Mouse (Mus musculus) limb, embryonic 15.5 days (tissue): Measurements from ENCODE around the gene Ggt1. TPM values are rescaled to one million over a fixed set of nuclear protein-coding genes. Genes with fewer than 3 reads are reported as not detected.
A peak's percentile ranks its signal among the peaks of the same experiment; 100 is the strongest.
"Not testable (repeated sequence)": the region's sequence is repeated elsewhere in the genome, so short reads cannot be mapped to it uniquely, and the experiment has no call there.

ENCODE experiments used
- ATAC-seq: fragments of 200-750 bp; cut with Nextera tagmentation; 2 replicates; pipeline ENCODE4 v1.8.0; 2017; ENCODE audit warnings: low read depth, moderate TSS enrichment; ENCODE audit not compliant: insufficient number of reproducible peaks, low FRiP score, low TSS enrichment
- H3K27ac ChIP-seq: fragments of 300-500 bp; sonication (generic); 2 replicates; pipeline ENCODE4 v1.5.1; 2015; ENCODE audit warnings: moderate library complexity, mild to moderate bottlenecking, inconsistent platforms
- H3K27me3 ChIP-seq: fragments of 300-500 bp; sonication (generic); 2 replicates; pipeline ENCODE4 v1.6.1; 2015; ENCODE audit warnings: inconsistent platforms
- H3K36me3 ChIP-seq: fragments of 300-500 bp; sonication (generic); 2 replicates; pipeline ENCODE4 v1.6.1; 2015; ENCODE audit warnings: inconsistent platforms
- H3K4me1 ChIP-seq: fragments of 300-500 bp; sonication (generic); 2 replicates; pipeline ENCODE4 v1.6.1; 2015; ENCODE audit warnings: inconsistent platforms
- H3K4me2 ChIP-seq: fragments of 300-500 bp; sonication (generic); 2 replicates; pipeline ENCODE4 v1.6.1; 2015; ENCODE audit warnings: mild to moderate bottlenecking, inconsistent platforms
- H3K4me3 ChIP-seq: fragments of 300-500 bp; sonication (generic); 2 replicates; pipeline ENCODE4 v1.5.1; 2015; ENCODE audit warnings: mild to moderate bottlenecking, inconsistent platforms
- H3K9ac ChIP-seq: fragments of 300-500 bp; sonication (generic); 2 replicates; pipeline ENCODE4 v1.6.1; 2015; ENCODE audit warnings: inconsistent platforms
- H3K9me3 ChIP-seq: fragments of 300-500 bp; sonication (generic); 2 replicates; pipeline ENCODE4 v1.6.1; 2016; ENCODE audit warnings: inconsistent platforms
- WGBS: fragments of 180-500 bp; shearing (Covaris S2); methylation state at CpG from one replicate; pipeline ENCODE4 v1.1.7; 2015; 5-methylcytosine and 5-hydroxymethylcytosine counted together
- polyA plus RNA-seq: library from polyadenylated mRNA; unstranded; fragments of >200 nt; fragmentation: Nextera tagmentation; extraction: Ambion mirVana; gene quantifications from 2 replicates; pipeline ENCODE4 v1.2.1, GENCODE M21; 2015

The Ggt1 gene
- polyA plus RNA-seq, 1 experiment from 2014 or later = 0.93 TPM

- no peaks in the 10 kb centered on the region for H3K9me3 ChIP-seq
- no peaks in the 10 kb centered on the region for H3K36me3 ChIP-seq
- no peak overlapping the region for H3K4me2 ChIP-seq
- no peak overlapping the region for H3K4me3 ChIP-seq
- H3K4me1 ChIP-seq = peaks cover 2% of the 10 kb centered on the region; the same call in 1 of the 2 replicates
- H3K27ac ChIP-seq = no peak overlapping the region
- H3K27me3 ChIP-seq = peaks cover 11% of the 10 kb centered on the region
- 66% methylated on average over 7 of the region's 7 CpGs for WGBS
- no peak overlapping the region for H3K9ac ChIP-seq
- no peak for ATAC-seq
These were observed 4.5 kb downstream of the Ggt1 start for GRCm38 (mm10) chr10:75565906-75566305.

DNA sequence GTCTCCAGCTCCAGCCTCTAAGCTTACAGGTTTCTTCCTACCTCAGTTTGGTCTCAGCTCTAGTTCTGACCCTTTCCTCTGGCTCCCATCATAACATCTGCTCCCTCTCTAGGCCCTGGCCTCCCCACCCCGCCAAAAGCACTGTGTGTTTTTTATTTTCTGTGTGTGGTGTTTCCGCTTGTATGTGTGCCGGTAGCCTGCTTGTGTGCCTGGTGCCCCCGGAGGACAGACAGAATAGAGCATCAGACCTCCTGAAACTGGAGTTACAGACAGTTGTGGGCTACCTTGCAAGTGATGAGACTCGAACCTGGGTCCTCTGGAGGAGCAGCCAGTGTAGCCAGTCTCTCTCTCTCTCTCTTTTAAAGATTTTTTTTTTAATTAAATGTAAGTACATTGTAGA, 4.9 kb downstream of the Ggt1 start:
- Histone ChIP-seq H3K9me3 (no peaks in the 10 kb centered on the region), H3K36me3 (no peaks in the 10 kb centered on the region), H3K27me3 (peaks cover 7% of the 10 kb centered on the region), H3K4me2 (no peak overlapping the region), H3K9ac (no peak overlapping the region), H3K27ac (no peak overlapping the region), H3K4me3 (no peak overlapping the region), H3K4me1 (peaks cover 2% of the 10 kb centered on the region; the same call in 1 of the 2 replicates)
- 77% methylated on average over 5 of the region's 5 CpGs for WGBS
- ATAC-seq = no peak

DNA sequence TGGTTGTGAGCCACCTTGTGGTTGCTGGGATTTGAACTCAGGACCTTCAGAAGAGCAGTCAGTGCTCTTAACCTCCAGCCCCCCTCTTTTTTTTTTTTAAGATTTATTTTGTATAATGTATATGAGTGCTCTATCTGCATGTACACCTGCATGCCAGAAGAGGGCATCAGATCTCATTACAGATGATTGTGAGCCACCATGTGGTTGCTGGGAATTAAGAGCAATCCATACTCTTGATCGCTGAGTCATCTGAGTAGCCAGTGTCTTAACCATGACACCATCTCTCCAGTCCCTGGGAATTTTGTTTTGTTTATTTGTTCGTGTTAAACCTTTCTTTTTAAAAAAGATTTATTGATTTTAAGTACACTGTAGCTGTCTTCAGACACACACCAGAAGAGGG, 5.4 kb downstream of the Ggt1 start:
- H3K4me2 ChIP-seq, H3K4me3 ChIP-seq, H3K9me3 ChIP-seq, H3K36me3 ChIP-seq, H3K4me1 ChIP-seq, H3K27me3 ChIP-seq, ATAC-seq, H3K9ac ChIP-seq, H3K27ac ChIP-seq: not testable (repeated sequence)
- 85% methylated on average over 2 of the region's 2 CpGs for WGBS

GRCm38 (mm10) chr10:75568029-75568428, 6.6 kb downstream of the Ggt1 start:
- no peak overlapping the region for H3K4me3 ChIP-seq
- no peak overlapping the region for H3K27ac ChIP-seq
- no peaks in the 10 kb centered on the region for H3K9me3 ChIP-seq
- no peak for ATAC-seq
- H3K4me1 ChIP-seq = peaks cover 2% of the 10 kb centered on the region; the same call in 1 of the 2 replicates
- 40% methylated on average over 5 of the region's 5 CpGs for WGBS
- H3K27me3 ChIP-seq = no peaks in the 10 kb centered on the region
- H3K36me3 ChIP-seq = no peaks in the 10 kb centered on the region
- H3K4me2 ChIP-seq = no peak overlapping the region
- no peak overlapping the region for H3K9ac ChIP-seq

DNA sequence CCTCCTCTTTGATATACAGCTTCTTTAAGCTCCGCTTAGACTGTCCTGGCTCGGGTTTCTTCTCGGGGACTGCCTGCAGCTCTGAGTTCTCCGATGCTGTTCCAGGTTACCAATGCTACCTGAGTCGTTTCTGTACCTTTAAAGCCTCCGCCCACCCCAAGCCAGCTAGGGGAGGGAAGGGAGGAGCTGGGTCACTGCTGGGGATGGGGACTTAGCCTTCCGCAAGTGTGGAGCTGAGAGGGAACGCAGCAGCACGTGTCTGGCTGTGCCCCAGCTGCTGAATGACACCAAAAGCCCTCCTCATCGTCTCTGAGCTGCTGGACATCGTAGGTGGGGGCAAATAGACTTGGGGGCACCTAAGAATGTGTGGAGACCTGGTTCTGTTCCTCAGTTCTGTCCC, 7.0 kb downstream of the Ggt1 start:
- no peak for ATAC-seq
- Histone ChIP-seq H3K9ac (no peak overlapping the region), H3K27me3 (no peaks in the 10 kb centered on the region), H3K27ac (no peak overlapping the region), H3K4me1 (peaks cover 2% of the 10 kb centered on the region; the same call in 1 of the 2 replicates), H3K9me3 (no peaks in the 10 kb centered on the region), H3K4me2 (no peak overlapping the region), H3K36me3 (no peaks in the 10 kb centered on the region), H3K4me3 (no peak overlapping the region)
- WGBS = 6% methylated on average over 11 of the region's 11 CpGs

DNA sequence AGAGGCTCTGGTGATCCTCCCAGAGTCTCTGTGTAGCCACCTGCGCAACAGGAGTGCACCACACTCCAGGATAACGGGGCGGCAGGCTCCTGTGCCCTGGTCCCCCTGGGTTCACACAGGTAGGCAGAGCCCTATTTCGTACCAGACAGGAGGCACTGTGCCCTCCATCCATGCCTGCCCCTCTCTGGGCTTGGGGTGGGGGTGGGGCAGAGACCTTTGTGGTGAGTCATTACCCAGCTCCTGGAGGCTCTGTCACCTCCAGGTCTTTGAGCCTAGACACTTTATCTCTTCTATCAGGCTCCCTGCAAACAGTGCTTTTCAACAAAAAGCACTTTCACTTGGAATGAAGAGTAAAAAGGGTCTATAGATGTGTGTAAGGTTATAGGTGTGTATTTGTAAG, 7.4 kb downstream of the Ggt1 start:
- Histone ChIP-seq H3K4me2 (no peak overlapping the region), H3K4me3 (no peak overlapping the region), H3K27me3 (no peaks in the 10 kb centered on the region), H3K36me3 (no peaks in the 10 kb centered on the region), H3K4me1 (no peaks in the 10 kb centered on the region; the same call in 1 of the 2 replicates), H3K9me3 (no peaks in the 10 kb centered on the region), H3K9ac (no peak overlapping the region), H3K27ac (no peak overlapping the region)
- 15% methylated on average over 4 of the region's 4 CpGs for WGBS
- no peak for ATAC-seq

DNA sequence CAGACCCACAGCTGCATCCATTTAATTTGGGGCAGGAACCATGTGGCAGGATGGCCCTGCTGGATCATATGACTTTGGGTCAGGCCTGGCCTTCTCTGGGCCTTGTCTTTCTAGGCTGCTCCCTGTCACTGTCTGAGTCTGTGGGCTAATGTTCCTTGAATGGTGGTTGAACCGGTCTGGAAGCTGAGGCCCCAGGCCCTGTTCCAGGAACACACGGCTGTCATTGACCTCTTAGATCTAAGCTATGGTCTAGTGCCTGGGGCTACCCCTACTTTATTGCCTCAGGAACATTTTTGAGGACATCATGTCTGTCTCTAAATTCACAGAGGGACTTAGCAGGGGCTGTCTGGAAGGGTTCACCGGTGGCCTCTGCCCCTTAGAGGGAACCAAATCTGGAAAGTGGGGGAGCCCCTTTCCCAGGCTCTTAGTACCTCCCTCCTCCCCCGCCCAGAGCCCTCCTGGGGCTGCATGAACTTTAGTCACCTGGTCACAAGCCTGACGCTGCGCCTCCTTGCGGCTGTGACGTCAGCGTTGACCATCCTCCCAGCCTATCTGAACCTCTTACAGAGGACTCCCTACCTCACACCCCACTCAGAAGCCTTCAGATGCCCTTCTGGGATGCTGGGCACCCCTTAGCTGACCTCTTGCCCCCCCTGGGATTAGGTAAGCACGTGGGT, 9.7 kb downstream of the Ggt1 start:
- Histone ChIP-seq H3K27me3 (no peaks in the 10 kb centered on the region), H3K9ac (no peak overlapping the region), H3K4me2 (no peak overlapping the region), H3K9me3 (no peaks in the 10 kb centered on the region), H3K4me3 (no peak overlapping the region), H3K4me1 (no peaks in the 10 kb centered on the region; the same call in 1 of the 2 replicates), H3K36me3 (no peaks in the 10 kb centered on the region), H3K27ac (no peak overlapping the region)
- ATAC-seq = no peak
- 25% methylated on average over 10 of the region's 10 CpGs for WGBS

- Histone ChIP-seq H3K9ac (no peak overlapping the region), H3K36me3 (no peaks in the 10 kb centered on the region), H3K27ac (no peak overlapping the region), H3K9me3 (no peaks in the 10 kb centered on the region), H3K4me3 (no peak overlapping the region), H3K4me2 (no peak overlapping the region), H3K27me3 (no peaks in the 10 kb centered on the region), H3K4me1 (no peaks in the 10 kb centered on the region; the same call in 1 of the 2 replicates)
- WGBS = 49% methylated on average over 9 of the region's 9 CpGs
- ATAC-seq = no peak
These were observed 10.5 kb downstream of the Ggt1 start for GRCm38 (mm10) chr10:75571937-75572336.

- Histone ChIP-seq H3K36me3 (no peaks in the 10 kb centered on the region), H3K4me3 (no peak overlapping the region), H3K9me3 (no peaks in the 10 kb centered on the region), H3K9ac (no peak overlapping the region), H3K4me1 (no peaks in the 10 kb centered on the region; the same call in 1 of the 2 replicates), H3K27ac (no peak overlapping the region), H3K27me3 (no peaks in the 10 kb centered on the region), H3K4me2 (no peak overlapping the region)
- no peak for ATAC-seq
- WGBS = 67% methylated on average over 10 of the region's 10 CpGs
These were observed 11.8 kb downstream of the Ggt1 start for GRCm38 (mm10) chr10:75573181-75573580.

DNA sequence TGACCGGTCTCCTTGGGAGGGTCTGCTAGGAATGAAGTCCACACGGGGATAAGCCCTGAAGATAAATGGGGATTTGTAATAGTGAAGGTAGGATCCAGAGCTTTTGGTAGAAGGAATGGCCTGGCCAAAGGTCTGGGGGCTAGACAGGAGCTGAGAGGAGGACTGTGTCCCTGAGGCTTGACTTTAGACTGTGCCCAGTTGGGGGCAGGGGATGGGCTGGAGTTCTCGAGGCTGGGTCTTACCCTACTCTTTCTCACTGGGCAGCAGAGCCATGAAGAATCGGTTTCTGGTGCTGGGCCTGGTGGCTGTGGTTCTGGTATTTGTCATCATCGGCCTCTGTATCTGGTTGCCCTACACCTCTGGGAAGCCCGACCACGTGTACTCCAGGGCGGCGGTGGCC, 12.6 kb downstream of the Ggt1 start:
- no peak overlapping the region for H3K4me3 ChIP-seq
- H3K9me3 ChIP-seq = no peaks in the 10 kb centered on the region
- no peak overlapping the region for H3K9ac ChIP-seq
- no peaks in the 10 kb centered on the region for H3K27me3 ChIP-seq
- no peak overlapping the region for H3K27ac ChIP-seq
- H3K4me1 ChIP-seq = no peaks in the 10 kb centered on the region
- H3K4me2 ChIP-seq = no peak overlapping the region
- WGBS = 91% methylated on average over 9 of the region's 9 CpGs
- ATAC-seq = no peak
- H3K36me3 ChIP-seq = no peaks in the 10 kb centered on the region

- no peak for ATAC-seq
- Histone ChIP-seq H3K9me3 (no peaks in the 10 kb centered on the region), H3K27ac (no peak overlapping the region), H3K36me3 (no peaks in the 10 kb centered on the region), H3K9ac (no peak overlapping the region), H3K4me1 (no peaks in the 10 kb centered on the region), H3K4me3 (no peak overlapping the region), H3K4me2 (no peak overlapping the region), H3K27me3 (no peaks in the 10 kb centered on the region)
- WGBS = 87% methylated on average over 6 of the region's 6 CpGs
These were observed 17.7 kb downstream of the Ggt1 start for GRCm38 (mm10) chr10:75579129-75579528.

- ATAC-seq = no peak
- Histone ChIP-seq H3K36me3 (no peaks in the 10 kb centered on the region), H3K9ac (no peak overlapping the region), H3K27me3 (no peaks in the 10 kb centered on the region; the same call in 1 of the 2 replicates), H3K9me3 (no peaks in the 10 kb centered on the region), H3K4me1 (peaks cover 23% of the 10 kb centered on the region), H3K4me2 (peak overlapping the region; percentile 45), H3K4me3 (peak overlapping the region; percentile 20; the same call in 1 of the 2 replicates), H3K27ac (no peak overlapping the region)
- WGBS = 17% methylated on average over 20 of the region's 20 CpGs
These were observed 24.6 kb downstream of the Ggt1 start for GRCm38 (mm10) chr10:75585876-75586552.
